Mouse (Mus musculus) small intestine, adult 2 months (tissue): ENCODE data around the gene Tlcd1. TPM values are rescaled to one million over a fixed set of nuclear protein-coding genes. Genes with fewer than 3 reads are reported as not detected.

Experiments used
- H3K27ac ChIP-seq: fragments of 200-500 bp; 2 replicates; pipeline ENCODE4 v1.5.1; 2012; ENCODE audit warnings: low read depth, low read length, control low read depth, inconsistent platforms; ENCODE audit not compliant: insufficient read depth
- H3K27me3 ChIP-seq: fragments of 200-500 bp; 2 replicates; pipeline ENCODE4 v1.6.1; 2012; ENCODE audit warnings: mild to moderate bottlenecking, moderate library complexity, low read length, inconsistent platforms; ENCODE audit not compliant: control insufficient read depth, insufficient read depth
- H3K36me3 ChIP-seq: fragments of 200-500 bp; 2 replicates; pipeline ENCODE4 v1.6.1; 2012; ENCODE audit warnings: mild to moderate bottlenecking, low read length, control low read depth, inconsistent platforms; ENCODE audit not compliant: control insufficient read depth, insufficient read depth
- H3K4me1 ChIP-seq: fragments of 200-500 bp; 2 replicates; pipeline ENCODE4 v1.6.1; 2012; ENCODE audit warnings: low read length, inconsistent platforms, mixed read lengths; ENCODE audit not compliant: control insufficient read depth, insufficient read depth, insufficient read length
- H3K4me3 ChIP-seq: fragments of 200-500 bp; 2 replicates; pipeline ENCODE4 v1.5.1; 2012; ENCODE audit warnings: low read depth, mild to moderate bottlenecking, control low read depth, inconsistent platforms, low read length, moderate library complexity
- CTCF ChIP-seq: fragments of 200-500 bp; IDR thresholded peaks from 2 replicates; pipeline ENCODE4 v1.5.1; 2012; ENCODE audit warnings: low read depth, mild to moderate bottlenecking, control low read depth, inconsistent platforms, low read length, moderate library complexity, mixed read lengths; ENCODE audit not compliant: insufficient replicate concordance, insufficient read length; ENCODE audit errors: extremely low read depth
- POLR2A ChIP-seq: fragments of 200-500 bp; IDR thresholded peaks from 2 replicates; pipeline ENCODE4 v1.6.1; 2012; ENCODE audit warnings: low read depth, mild to moderate bottlenecking, control low read depth, inconsistent platforms, low read length, moderate library complexity
- WGBS: fragments of 180-500 bp; shearing (Covaris S2); methylation state at CpG from one replicate; pipeline ENCODE4 v1.1.7; 2018; 5-methylcytosine and 5-hydroxymethylcytosine counted together
- polyA plus RNA-seq: library from polyadenylated mRNA; depleted of rRNA; stranded (reverse); fragments of >200 nt; gene quantifications from 2 replicates; pipeline ENCODE4 v1.2.3, GENCODE M21; 2012

Gene Tlcd1
- polyA plus RNA-seq, 1 experiment, result 15.3 TPM

DNA sequence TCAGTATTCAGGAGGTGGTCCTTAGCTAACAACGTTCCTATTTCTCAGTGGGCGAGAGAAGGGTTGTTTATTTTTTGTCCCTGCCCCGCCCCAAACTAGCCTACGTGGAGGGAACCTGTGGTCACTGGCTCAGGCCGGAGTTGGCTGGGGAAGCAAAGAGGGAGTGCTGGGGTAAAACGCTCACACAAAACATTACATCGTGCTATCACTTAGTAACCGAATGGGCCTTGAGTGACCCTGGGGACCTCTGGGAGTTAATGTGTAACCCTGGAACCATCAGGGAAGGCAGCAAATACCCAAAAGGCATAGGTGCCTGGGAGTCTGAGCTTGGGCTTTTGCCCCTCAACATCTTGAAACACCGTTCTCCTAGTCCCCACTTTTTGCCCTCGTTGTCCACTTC, 926 bp downstream of the Tlcd1 start:
- peak overlapping the region; percentile 89 for H3K27ac ChIP-seq
- H3K4me1 ChIP-seq, result peaks cover 12% of the 10 kb centered on the region
- H3K27me3 ChIP-seq, result no peaks in the 10 kb centered on the region
- WGBS, result under 1% methylated on average over 10 of the region's 10 CpGs
- H3K36me3 ChIP-seq, result peaks cover 19% of the 10 kb centered on the region
- peak overlapping the region; percentile 95 for H3K4me3 ChIP-seq
- no peak for TF ChIP-seq POLR2A
- no peak for TF ChIP-seq CTCF

DNA sequence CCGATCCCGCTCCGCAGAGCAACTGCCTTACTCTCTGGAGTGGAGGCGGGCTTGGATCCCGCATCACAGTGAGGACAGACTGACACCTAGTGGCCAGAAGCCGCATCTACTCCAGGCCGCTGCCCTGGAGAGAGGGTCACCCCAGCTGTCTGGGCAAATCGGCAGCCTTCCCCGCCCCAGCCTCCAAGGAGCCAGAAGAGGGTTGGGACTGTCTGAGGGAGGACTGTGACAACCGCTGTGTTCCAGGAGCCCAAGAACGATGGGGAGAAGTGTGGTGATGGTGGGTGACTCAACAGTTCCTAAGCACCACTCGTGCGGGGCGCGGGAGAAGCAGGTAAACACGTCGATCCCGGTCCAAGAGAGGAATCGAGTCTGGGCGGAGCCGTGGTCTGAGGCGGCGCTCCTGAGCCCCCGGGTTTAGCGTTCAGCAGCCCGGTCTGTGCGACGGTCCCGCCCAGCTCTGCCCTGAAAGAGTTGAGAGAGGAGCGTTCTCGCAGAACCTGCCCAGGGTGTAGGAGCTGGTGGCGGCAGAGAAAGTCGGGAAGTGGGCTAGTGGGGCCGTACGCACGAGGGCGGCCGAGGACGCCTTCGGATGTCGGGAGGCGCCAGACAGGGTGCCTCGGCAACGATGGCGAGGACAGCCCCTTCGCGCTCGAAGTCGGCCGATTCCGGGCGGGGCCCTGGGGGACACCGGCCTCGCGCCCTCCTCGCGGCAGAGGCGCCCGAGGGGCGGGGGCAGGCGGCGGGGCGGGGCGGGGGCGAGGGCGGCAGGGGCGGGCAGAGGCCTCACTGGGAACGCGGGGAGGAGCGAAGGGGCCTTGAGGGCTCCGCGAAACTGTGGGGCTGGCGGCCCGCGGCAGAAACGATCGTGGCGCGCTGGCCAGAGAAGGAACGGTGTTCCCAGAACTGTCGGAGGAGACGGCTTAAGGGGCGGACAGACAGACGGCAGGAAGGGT, 1.7 kb downstream of the Tlcd1 start:
- Histone ChIP-seq H3K4me3 (peak overlapping the region; percentile 95), H3K4me1 (peaks cover 8% of the 10 kb centered on the region), H3K36me3 (peaks cover 19% of the 10 kb centered on the region), H3K27me3 (no peaks in the 10 kb centered on the region), H3K27ac (peak overlapping the region; percentile 89)
- WGBS, result under 1% methylated on average over 80 of the region's 84 CpGs
- TF ChIP-seq POLR2A (peak; percentile 23), CTCF (peak; percentile 92; the same call in 1 of the 2 replicates)

DNA sequence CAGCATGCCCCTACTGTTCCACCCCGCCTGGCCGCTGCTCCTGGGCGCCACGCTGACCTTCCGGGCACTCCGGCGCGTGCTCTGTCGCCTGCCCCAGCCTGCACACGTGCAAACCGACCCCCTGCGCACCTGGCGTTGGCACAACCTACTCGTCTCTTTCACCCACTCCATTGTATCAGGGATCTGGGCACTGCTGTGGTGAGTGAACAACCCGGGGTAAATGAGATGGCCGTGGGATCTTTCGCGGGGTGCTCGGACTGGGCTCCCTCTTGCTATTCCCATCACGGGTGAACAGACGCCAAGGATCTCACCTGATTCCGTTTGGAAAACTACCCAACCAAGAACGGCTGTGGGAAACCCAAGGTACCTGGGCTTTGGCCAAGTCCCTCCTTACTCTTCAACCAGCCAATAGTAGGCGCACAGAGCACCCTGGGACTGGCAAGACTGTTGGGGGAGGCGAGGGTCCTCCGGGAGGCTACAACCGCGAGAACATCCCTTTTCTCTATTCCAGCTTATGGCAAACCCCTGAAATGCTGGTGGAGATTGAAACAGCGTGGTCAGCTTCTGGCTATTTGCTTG, 2.4 kb downstream of the Tlcd1 start:
- Histone ChIP-seq H3K4me1 (peaks cover 10% of the 10 kb centered on the region), H3K36me3 (peaks cover 19% of the 10 kb centered on the region), H3K27ac (peak overlapping the region; percentile 61), H3K27me3 (no peaks in the 10 kb centered on the region), H3K4me3 (peak overlapping the region; percentile 95)
- TF ChIP-seq POLR2A (no peak), CTCF (no peak)
- 2% methylated on average over 29 of the region's 29 CpGs for WGBS

DNA sequence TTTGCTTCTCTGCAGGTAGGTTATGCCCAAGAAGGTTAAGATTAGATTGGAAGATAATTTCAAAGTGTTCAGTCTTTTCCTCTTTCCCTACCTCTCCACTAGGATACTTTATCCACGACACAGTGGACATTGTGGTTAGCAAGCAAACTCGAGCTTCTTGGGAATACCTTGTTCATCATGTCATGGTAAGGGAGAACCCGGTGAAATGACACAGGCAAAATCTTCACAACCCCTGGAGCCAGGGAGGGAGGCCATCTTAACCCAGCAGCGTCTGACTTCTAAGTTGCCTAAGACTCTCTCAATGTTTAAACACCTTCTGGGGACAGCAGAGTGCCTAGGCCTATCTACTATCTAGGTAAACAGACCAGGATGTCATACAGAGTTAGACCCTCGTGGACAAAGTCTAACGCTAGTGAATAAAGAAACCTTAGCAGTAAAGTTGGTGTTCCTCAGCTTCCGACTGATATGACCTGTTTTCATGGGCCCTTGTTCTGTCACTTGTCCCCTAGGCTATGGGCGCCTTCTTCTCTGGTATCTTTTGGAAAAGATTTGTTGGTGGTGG, 3.0 kb downstream of the Tlcd1 start:
- Histone ChIP-seq H3K27me3 (no peaks in the 10 kb centered on the region), H3K36me3 (peaks cover 19% of the 10 kb centered on the region), H3K27ac (0 out of 2 replicates have a peak overlapping the region, but pooled peaks have one; percentile 61), H3K4me3 (no peak overlapping the region), H3K4me1 (peaks cover 10% of the 10 kb centered on the region)
- 29% methylated on average over 8 of the region's 8 CpGs for WGBS
- TF ChIP-seq POLR2A, result no peak
- no peak for TF ChIP-seq CTCF

DNA sequence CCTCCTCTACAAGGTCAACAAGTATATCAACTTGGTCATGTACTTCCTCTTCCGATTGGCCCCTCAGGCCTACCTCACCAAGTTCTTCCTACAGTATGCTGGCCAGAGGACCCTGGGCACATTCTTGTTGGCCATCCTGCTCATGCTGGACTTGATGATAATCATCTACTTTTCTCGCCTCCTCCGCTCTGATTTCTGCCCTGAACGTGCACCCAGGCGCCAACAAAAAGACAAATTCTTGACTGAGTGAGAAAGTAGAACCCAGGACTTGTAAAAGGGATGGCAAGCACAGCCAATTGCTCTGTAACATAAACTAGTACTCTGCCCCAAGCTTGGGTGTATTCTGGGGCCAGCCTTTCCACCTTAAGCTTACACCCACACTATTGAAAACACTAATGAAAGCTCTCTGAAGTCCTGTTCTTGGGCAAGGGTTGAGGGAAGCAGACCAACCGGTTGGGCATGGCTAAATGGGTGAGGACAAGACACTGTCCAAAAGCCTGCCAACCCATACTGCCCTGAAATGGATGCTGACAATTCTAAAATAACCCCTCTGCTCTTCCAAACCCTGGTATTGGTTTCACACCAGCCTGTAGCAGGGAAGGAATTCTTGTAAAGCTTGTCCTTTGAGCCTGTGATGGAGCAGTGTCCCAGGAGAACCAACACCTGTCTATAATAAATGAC, 3.7 kb downstream of the Tlcd1 start:
- no peak overlapping the region for H3K4me3 ChIP-seq
- peaks cover 19% of the 10 kb centered on the region for H3K36me3 ChIP-seq
- no peak for TF ChIP-seq CTCF
- TF ChIP-seq POLR2A, result no peak
- no peaks in the 10 kb centered on the region for H3K27me3 ChIP-seq
- peaks cover 10% of the 10 kb centered on the region for H3K4me1 ChIP-seq
- 64% methylated on average over 6 of the region's 6 CpGs for WGBS
- H3K27ac ChIP-seq, result no peak overlapping the region

DNA sequence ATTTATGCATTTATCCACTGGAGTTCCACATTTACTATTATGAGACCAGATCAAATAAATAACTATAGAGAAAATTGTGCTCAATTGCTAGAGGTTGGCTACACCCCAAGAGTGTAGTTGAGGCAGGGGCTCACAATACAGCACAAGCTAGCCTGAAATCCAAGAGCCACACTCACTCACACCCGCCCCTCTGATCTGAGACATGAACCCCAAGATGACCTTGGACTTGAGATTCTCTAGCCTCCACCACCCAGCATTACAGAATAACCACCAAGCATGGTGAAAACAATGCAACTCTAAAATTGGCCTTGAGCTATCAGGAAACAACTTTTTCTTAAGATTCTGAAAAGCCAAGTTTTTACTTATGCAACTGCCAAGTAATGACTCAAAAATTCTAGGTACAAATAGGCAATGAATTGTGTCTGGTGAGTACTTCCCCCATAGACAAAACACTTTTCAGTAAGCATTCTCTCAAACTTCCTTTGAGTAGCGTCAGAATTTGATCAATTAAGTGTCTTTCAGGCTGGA, 5.4 kb downstream of the Tlcd1 start:
- no peak overlapping the region for H3K27ac ChIP-seq
- peaks cover 19% of the 10 kb centered on the region for H3K36me3 ChIP-seq
- no peaks in the 10 kb centered on the region for H3K27me3 ChIP-seq
- WGBS, result 32% methylated on average over 2 of the region's 2 CpGs
- peaks cover 9% of the 10 kb centered on the region for H3K4me1 ChIP-seq
- no peak for TF ChIP-seq POLR2A
- H3K4me3 ChIP-seq, result no peak overlapping the region; the same call in 1 of the 2 replicates
